Mouse (Mus musculus): ENCODE results near the gene Rundc3a.
"Not testable (repeated sequence)": the region's sequence is repeated elsewhere in the genome, so short reads cannot be mapped to it uniquely, and the experiment has no call there.

Gene Rundc3a

DNA sequence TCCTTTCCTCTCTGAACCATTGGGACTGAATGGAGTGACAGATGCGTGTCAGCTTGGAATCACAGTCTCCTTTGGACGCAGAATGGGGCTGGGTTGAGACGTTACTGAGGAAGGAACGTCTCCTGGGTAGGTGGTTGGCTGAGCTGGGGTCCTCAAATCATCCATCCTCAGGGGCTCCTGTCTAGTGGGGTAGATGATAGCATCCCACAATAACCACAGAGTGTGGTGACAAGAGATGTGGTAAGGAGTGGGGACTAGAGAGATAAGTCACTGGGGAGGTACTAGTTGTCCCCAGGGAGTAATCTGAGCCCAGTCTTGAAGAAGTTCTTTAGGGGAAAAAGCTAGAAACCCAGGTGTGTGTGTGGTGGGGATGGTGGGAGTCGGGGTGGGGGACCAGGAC, 24.9 kb upstream of the Rundc3a start:
- DNase-seq (ENCODE audit: low spot score in 2 of 2): no peak

DNA sequence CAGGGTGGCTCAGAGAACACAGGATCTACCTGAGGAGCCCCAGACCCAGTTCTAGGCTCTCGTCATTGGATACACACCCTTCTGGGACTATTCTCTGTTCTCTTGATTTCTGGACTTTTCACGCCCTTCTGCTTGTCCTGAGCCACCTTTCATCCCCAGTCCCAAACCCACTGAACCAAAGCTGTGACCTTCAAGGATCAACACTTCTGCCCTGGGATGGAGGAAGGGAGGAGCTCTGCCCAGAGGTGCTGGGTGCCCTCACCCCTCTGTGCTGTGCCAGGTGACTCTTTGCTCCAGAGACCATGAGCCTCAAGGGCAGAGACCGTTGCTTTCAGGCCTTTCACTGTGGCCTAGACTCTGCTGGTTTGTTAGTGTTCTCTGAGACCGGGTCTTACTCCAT, 23.9 kb upstream of the Rundc3a start:
- no peak for DNase-seq (ENCODE audit: low spot score in 2 of 2)

DNA sequence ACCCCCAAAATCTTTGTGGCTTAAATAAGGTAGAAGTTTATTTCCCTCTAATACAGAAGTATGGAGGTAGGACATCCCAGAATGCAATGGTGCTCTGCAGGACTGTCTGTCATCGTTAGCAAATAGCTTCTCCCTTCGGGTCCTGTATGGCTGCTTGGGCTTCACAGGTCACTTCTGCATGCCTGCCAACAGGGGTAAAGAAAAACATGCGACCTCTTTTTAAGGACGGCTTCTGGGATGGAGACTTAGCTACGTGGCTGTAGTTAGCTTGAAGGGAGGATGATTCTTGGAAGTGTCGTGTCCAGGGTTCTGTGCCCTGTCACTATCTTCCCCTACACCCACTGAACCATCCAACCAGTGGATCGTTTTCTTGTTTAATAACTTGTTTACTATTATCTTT, 22.9 kb upstream of the Rundc3a start:
- DNase-seq (ENCODE audit: low spot score in 2 of 2): no peak

DNA sequence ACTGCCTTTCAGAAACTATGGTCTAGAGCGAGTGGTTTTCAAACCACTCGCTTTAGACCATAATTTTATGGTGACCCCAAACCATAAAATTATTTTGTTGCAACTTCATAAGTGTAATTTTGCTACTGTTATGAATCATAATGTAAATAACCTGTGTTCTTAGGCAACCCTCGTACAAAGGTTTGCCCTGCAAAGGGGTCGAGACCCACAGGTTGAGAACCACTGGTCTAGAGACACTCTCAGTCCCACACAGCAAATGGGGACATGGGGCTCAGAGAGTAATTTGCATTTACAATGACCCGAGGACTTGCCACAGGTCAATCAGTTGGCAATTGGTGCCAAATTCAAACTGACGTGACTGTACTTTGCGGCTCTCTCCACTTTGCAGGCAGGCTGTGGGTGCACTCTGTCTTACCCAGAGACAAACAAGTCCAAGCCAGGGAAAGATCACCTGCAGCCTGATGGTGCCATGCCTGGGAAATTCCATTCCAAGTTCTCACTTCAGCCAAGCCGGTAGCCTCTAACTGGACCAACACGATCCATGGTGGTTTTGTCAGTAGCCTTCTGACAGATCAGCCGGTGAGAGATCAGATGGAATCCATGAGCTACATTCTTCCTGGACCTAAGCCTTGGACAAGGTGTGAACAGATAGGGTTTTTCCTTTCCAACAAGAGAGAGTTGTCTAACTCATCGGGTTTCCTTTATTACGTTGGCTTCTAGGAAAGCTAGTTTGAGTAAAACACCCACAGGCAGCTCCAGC, 21.1 kb upstream of the Rundc3a start:
- DNase-seq (ENCODE audit: low spot score in 2 of 2): no peak

DNA sequence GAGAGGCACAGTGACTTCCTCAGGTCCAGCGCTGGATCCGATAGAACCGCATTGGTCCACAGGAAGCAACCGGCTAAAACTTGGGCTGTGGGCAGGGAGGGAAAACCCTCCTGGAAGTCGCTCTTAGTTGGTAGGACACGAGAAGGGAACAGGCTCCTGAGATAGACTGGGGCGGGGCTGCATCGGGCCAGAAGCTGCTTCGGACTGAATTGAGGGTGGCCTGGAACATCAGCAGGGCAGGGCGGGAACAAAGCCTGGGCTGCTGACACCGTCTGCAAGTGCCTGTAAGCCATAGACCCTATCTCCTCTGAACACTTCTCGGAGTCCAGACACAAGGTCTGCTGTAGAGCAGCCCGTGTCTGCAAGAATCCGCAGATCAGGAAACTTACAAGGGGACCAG, 20.3 kb upstream of the Rundc3a start:
- no peak for DNase-seq (ENCODE audit: low spot score in 2 of 2)

DNA sequence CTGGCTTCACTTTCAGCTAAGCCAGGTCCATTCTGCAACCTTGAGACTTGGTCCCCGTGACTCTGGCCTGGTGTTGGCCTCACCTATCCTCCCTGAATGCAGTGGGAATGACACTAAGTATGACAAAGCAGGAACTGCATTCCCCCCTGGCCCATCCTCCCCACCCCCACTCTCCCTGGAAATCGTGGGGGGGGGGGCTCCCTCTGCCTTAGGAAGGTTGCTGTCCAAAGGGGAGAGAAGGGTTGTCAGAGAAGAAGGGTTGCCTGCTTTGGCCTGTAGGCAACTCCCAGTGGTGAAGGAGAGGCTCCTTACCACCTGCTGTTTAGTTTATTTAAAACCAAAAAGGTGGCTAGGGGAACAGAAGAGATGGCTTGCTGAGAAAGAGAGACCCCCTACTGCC, 19.6 kb upstream of the Rundc3a start:
- DNase-seq (ENCODE audit: low spot score in 2 of 2): no peak

DNA sequence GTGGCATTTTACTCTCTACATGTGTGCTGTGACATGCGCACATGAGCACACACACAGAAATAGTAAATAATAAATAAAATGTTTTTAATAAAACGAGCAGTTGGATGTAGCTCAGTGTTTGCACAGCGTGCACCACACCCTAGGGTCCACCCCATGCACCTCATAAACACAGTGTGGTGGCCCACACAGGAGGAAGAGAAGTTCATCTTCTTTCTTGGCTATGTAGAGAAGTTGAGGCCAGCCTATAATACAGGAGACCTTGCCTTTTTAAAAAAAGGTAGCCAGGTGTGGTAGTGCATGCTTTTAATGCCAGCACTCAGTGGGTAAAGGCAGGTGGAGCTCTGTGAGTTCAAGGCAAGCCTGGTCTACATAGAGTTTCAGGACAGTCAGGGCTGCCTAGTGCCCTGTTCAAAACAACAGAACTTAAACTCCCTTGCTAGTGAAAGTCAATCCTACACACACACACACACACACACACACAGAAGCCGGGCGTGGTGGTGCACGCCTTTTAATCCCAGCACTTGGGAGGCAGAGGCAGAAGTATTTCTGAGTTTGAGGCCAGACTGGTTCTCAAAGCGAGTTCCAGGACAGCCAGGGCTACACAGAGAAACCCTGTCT, 19.0 kb upstream of the Rundc3a start:
- DNase-seq (ENCODE audit: low spot score in 2 of 2): no peak

DNA sequence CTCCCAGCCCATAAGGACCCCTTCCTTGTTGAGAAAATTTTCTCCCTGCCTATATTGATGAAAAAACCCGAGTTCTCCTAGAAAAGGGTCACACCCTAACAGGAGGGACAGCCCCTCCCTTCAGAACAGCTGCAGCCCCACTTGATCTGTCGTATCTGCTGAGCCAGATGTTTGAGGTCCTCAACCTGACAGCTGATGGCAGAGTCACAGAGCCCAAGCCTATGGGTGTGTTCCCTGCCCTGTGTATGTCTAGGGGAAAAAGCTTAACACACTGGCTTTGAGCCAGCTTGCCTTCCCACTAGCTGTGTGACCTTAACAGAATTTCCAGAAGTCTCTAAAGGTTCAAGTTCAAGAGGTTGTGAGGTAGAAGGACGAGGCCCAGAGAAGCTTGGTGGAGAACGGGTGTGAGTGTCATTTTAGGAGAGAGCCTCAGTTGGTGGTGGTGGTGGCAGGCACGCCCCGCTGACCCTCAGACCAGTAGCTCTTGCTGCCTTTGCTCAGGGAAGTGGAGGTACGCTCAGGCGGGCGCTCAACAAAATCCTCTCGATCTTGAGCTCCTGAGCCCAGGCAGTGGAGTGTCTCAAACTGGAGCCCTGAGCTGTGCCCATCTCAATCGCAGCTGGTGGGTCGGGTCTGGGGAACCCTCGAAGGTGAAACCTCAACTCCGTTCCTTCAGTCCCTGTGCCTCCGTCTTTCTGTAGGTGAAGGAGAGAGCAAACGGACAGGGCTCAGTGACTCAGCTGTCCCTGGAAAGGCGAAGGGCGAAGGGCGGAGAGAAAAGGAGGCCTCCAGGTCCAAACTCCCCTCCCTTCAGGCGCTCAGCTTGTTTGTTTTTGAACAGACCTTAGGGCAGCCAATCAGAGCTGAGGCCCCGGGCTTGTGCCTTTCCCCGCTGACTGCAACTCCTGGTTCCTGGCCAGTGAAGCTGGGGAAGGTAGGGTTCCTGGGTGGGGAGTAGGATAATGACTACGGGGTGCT, 17.7 kb upstream of the Rundc3a start:
- DNase-seq (ENCODE audit: low spot score in 2 of 2): peak; percentile 57 to 59

DNA sequence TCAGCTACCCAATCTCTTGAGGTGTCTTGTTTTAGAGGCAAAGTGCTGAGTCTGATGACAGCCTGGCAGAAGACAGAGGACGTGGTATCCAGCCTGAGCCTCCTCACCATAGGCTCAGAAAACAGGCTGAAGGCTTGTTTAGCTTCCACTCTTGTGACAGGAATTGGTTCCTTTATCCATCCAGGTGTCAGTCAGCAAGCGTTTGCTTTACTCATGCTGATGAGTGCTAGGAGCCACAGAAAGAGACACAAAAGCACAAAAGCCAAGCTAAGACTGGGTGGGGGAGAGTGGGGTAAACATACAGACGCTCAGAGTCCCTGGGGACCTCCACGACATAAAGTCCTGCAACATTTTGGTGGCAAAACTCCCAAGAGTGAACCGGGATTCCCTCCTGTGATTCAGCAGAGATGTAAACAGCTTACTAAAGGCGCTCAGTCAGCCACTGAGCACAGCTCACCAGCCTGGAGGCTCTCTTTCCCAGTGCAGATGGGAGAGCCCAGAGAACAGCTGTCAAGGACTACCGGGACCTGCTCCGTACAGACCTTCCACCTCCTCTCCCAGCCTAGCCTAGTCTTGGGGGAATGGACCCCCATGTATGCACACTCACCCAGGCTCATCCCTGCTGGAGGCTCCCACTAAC, 16.9 kb upstream of the Rundc3a start:
- no peak for DNase-seq (ENCODE audit: low spot score in 2 of 2)

DNA sequence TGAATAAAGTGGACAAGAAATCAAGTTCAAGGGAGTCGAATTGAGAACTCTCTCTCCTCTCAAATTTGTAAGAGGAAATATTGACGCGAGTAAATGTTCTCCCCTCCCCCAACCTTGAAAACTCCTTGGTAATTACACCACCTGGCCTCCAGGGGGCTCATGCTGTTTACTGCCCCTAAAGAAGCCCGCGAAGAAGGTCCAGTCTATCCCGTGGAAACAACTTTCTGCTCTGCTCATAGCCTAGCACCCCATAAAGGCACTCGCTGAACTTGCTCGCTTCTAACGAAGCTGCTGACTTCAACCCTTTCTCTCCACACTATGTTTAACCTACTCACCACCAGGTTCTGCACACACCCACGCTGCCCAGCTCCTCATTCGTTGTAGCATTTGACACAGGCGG, 16.0 kb upstream of the Rundc3a start:
- no peak for DNase-seq (ENCODE audit: low spot score in 2 of 2)

DNA sequence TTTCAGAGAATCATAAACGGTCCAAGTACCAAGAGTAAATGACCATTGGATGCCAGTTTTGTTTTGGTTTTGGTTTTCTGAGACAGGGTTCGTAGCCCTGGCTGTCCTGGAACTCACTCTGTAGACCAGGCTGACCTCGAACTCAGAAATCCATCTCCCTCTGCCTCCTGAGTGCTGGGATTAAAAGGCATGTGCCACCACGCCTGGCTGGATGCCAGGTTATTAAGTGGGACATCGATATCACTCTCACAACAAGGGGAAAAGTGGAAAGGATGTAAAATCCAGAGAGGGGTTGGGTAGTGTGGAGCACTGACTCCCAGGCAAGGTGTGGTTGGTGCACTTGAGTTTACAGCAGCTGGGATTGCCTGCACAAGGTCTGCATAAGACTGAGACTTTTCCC, 13.1 kb upstream of the Rundc3a start:
- DNase-seq (ENCODE audit: low spot score in 2 of 2): no peak

DNA sequence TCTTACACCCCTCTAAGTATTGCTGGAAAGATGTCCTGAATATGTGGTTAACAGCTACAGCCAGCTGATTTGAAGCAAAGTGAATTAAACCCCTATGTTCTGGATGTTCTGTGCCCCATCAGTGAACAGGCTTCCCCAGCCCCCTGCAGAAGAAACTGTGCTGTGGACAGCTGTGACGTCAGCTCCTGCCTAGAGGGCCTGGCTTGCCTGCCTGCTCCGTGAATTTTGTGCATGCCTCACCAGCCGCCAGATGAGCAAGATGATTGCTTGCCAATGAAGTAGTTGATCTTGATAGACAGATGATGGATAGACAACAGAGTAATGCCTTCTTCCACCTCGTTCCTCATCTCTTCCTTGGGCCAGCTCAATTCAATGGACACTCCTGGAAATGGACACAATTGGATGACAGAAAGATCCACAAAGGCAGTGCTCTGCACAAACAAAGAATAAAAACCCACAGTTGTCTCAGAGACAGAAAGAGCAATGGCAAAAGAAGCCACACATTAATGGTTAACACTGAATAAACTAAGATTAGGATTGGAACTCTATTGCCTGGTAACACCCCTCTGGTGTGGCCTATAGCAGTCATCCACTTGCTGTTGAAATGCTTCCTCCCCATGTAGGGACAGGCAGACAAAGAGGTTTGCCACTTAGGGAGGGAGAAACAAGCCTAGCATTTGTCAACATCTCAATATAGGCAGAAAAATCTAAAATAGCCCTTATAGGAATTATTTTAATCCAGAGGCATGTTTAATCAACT, 11.7 kb upstream of the Rundc3a start:
- no peak for DNase-seq (ENCODE audit: low spot score in 2 of 2)

DNA sequence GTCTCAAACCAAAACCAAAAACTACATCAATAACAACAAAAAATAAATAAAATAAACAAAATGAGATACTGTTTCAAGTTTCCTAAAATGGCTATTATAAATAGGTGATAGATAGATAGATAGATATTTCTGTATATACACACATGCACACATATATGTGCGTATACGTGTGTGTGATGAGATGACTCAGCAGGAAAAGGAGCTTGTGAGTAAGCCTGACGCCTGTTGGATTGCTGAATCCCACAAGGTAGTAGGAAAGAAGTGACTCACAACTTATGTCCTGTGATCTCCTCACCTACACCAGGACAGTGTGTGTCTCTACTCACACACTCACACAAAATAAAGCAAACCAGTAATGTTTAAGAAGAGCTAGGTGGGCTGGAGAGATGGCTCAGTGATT, 10.4 kb upstream of the Rundc3a start:
- DNase-seq (ENCODE audit: low spot score in 2 of 2): no peak

DNA sequence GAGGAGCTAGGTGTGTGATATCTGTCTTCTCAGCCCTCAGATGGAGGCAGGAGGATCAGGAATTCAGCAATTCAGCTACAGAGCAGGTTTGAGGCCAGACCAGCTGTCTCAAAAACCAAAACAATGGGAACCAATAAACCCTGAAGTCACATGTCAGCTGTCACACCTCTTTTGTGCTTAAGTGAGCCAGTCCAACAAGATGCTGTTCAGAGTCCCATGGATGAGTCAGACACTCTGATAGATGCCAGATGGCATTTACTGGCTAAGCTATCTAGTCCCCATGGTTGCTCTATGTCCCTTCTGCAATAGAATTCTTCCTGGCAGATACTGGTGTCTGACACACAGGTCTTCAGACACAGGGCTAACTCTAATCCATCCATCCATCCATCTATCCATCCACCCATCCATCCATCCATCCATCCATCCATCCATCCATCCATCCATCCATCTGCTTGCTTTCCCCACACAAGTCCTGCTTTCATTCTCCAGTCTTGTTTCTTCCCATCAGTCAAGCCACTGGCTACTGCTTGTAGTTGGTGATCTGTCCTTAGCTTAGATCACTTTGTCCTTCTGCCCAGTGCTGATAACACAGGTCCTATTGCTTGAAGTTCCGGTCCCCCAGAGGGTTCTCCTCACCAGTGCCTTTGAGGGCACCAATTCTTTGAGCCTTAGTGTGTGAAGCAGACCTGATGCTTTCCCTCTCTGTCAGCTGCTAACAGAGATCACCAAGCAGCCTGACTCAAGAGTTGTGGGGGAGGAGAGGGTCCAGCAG, 9.7 kb upstream of the Rundc3a start:
- DNase-seq (ENCODE audit: low spot score in 2 of 2): no peak

DNA sequence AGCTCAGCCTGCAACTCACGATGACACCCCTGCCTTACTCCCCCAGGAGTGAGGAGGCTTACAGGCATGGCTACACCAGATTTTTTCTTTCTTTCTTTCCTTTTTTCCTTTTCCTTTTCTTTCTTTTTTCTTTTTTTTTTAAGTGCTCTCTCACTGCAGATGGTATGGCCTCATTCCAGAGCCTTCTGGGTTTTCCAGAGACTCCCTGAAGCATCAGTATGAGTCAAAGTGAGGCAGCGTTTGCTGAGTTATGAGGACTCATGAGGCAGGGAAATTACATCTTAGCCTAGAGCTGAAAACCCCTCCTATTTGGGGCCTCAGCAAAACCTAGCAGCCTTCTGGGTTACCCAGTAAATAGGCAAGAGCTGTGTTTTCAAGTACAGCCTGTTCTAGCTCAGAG, 8.8 kb upstream of the Rundc3a start:
- no peak for DNase-seq (ENCODE audit: low spot score in 2 of 2)

DNA sequence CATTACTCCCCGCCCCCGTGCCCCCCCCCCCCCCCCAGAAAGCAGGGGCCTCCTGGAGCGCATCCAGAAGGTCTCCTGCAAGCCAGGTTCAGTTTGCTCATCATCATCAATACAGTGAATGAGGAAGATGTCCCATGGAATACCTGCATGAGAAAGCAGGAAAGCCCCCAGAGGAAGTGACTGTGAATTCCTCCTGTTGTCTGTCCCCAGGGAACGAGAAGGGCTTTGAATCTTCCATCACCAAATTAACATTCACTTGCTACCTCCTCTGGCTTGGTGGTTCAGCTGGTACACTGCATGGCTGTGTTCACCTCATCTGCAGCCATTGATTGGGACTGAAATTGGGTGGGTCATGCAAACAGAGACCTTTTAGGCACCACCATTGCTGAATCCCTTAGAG, 8.1 kb upstream of the Rundc3a start:
- no peak for DNase-seq (ENCODE audit: low spot score in 2 of 2)

DNA sequence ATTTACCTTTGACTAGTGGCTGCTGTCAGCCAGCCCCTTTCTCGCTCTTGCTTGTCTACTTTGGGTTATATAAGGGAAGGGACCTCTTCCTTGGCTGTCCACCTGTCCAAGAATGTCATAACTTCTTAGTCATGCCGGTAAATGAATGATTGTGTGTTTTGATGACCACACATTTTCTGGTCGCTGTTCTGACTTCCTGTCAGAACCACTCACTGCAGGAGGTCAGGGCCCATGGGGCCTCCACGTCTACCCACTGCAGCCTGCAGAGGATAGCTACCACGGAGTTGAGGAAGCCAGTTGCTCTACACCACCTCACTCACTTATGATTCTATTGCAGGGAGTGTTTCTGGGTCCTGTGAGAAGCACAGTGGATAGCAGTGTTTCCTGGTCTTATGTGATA, 7.1 kb upstream of the Rundc3a start:
- DNase-seq (ENCODE audit: low spot score in 2 of 2): no peak

DNA sequence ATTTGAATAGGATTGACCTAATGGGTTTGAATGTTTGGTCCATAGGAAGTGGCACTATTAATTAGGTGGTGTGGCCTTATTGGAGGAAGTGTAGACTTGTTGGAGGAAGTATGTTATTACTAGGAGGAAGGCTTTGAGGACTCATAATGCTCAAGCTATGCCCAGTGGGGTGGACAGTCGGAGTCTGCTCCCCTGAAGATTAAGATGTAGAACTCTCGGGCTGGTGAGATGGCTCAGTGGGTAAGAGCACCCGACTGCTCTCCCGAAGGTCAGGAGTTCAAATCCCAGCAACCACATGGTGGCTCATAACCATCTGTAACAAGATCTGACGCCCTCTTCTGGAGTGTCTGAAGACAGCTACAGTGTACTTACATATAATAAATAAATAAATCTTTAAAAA, 3.8 kb upstream of the Rundc3a start:
- not testable (repeated sequence) for DNase-seq (ENCODE audit: low spot score in 2 of 2)

DNA sequence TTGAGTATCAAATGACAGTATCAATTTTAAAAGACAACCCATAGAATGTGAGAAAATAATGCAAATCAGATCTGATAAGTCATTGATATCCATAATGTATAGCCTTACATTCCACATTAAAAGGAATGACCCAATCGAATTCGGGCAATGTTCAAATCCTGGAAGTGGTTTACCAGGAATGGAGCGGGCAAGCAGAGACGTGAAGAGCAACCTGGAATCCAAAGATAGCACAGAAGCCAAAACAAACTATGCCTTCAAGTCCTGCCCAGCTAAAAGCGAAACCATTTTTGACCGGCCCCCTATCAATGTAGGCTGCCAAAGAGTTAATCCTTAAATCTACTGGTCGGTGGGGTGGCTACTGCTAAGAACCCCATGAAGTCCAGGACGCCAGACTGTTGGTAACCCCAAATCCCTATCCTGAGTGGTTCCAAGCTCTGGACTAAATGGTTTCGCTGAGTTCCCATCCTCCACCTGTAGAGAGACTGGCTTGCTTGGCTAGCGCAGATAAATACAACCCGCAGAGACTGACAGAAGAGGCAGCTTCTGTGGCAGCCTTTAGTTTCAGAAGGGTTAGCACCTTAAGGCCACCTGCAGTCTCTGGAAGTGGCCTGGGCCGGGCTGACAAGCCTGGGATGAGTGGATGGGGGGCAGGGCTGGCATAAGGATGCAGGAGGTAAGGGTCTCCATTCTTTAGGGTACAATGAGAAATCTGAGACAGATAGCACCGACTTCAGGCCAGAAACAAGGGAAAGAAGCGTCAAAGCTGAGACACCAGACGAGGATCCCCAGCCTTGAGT, 564 bp upstream of the Rundc3a start:
- DNase-seq (ENCODE audit: low spot score in 2 of 2): no peak

All from heart, adult 9 months (tissue).